Mouse (Mus musculus) urinary bladder, postnatal 14 days (tissue): ENCODE data around the gene Cst7.

Experiments used
- DNase-seq: peaks from one replicate; pipeline ENCODE4 v3.0.0; 2021; ENCODE audit warnings: low spot score

The Cst7 gene

DNA sequence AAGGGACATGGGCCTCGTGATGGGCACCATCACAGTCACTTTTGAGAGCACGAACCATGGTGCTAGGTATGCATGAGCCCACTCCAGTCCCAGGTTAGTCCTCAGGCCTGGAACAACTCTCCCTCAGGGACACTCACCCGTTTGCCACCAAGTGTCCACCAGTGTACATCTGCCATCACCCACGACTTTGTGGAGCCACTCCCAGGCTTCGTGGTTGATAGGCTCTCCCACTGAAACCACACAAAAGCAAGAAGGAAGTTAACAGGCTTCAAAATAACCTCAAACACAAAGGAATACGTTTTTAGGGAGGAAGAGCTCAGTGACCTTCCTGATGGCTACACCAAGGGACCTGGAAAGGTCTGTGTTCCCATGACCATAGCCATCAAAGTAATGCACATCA is 56.9 kb downstream of the Cst7 start:
- no peak for DNase-seq
